Mouse (Mus musculus) kidney, adult 8-10 months (tissue): ENCODE data around the gene Rad51.

ENCODE experiments used
- DNase-seq, 2 experiments: peaks; one replicate each; pipeline ENCODE4 v3.0.0; 2022

The Rad51 gene

GRCm38 (mm10) chr2:119166901-119167865 lies 54.6 kb downstream of the Rad51 start, which contains the start of gene Gchfr:
Gene Gchfr, plus strand, starts transcription at chr2:119167773.
- peak; percentile 79 to 83 for DNase-seq

GRCm38 (mm10) chr2:119167866-119168256 lies 55.3 kb downstream of the Rad51 start:
- no peak for DNase-seq

GRCm38 (mm10) chr2:119170282-119170681 lies 57.7 kb downstream of the Rad51 start:
- DNase-seq: no peak

- DNase-seq: no peak
These were observed 59.0 kb downstream of the Rad51 start for GRCm38 (mm10) chr2:119171574-119171973.

GRCm38 (mm10) chr2:119172446-119172845 lies 59.9 kb downstream of the Rad51 start:
- DNase-seq: no peak

- peak; percentile 63 to 68 for DNase-seq
These were observed 60.4 kb downstream of the Rad51 start for GRCm38 (mm10) chr2:119172862-119173576.

GRCm38 (mm10) chr2:119173991-119174651 lies 61.5 kb downstream of the Rad51 start, which contains the start of gene Gm14137:
Gene Gm14137, plus strand, starts transcription at chr2:119174509.
- no peak for DNase-seq

- DNase-seq: no peak
These were observed 62.3 kb downstream of the Rad51 start for GRCm38 (mm10) chr2:119174866-119175265.

- peak; percentile 14 to 29 for DNase-seq
These were observed 63.0 kb downstream of the Rad51 start for GRCm38 (mm10) chr2:119175614-119176013.

- DNase-seq: peak; percentile 31 to 46
These were observed 64.2 kb downstream of the Rad51 start for GRCm38 (mm10) chr2:119176761-119177160.

- no peak for DNase-seq
These were observed 64.9 kb downstream of the Rad51 start for GRCm38 (mm10) chr2:119177384-119177939.

- no peak for DNase-seq
These were observed 70.3 kb downstream of the Rad51 start for GRCm38 (mm10) chr2:119182914-119183313.

GRCm38 (mm10) chr2:119189029-119189710 lies 76.6 kb downstream of the Rad51 start:
- DNase-seq: peak; percentile 63 to 87

GRCm38 (mm10) chr2:119190969-119191368 lies 78.4 kb downstream of the Rad51 start:
- DNase-seq: no peak

- no peak for DNase-seq
These were observed 81.5 kb downstream of the Rad51 start for GRCm38 (mm10) chr2:119194140-119194539.

GRCm38 (mm10) chr2:119196316-119197108 lies 83.9 kb downstream of the Rad51 start:
- no peak for DNase-seq
